Mouse (Mus musculus) testis, adult 2 months (tissue): Measurements from ENCODE around the gene Olfr548-ps1.

Experiments used
- CTCF ChIP-seq: fragments of 200-500 bp; IDR thresholded peaks from 2 replicates; pipeline ENCODE4 v1.5.1; 2012; ENCODE audit warnings: low read depth, mild to moderate bottlenecking, inconsistent platforms, low read length, moderate library complexity; ENCODE audit not compliant: control insufficient read depth, insufficient read depth, insufficient replicate concordance
- POLR2A ChIP-seq: fragments of 200-500 bp; IDR thresholded peaks from 2 replicates; pipeline ENCODE4 v1.6.1; 2012; ENCODE audit warnings: low read depth, mild to moderate bottlenecking, inconsistent platforms, low read length, moderate library complexity; ENCODE audit not compliant: control insufficient read depth

DNA sequence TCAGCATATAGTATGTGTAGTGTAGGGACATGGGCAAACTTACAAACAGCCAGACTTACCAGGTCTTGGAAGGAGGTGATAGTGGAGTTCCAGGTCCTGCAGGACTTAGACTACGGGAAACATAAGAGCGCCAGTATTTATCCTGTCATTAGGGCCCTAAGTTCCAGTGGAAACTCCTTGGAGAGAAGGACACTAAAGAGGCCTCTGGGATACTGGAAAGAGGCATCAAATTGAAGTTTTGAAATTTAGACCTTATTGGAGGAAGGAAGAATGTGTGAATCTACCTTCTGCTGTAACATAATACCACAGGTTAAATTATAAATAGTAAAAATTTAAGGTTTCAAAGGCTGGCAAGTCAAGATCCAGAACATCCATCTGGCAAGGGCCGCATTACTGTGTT, 51.1 kb downstream of the Olfr548-ps1 start, which contains the start of gene Olfr551:
- no peak for TF ChIP-seq CTCF
- TF ChIP-seq POLR2A, result no peak
